Mouse (Mus musculus): Measurements from ENCODE around the gene Robo4.

The Robo4 gene

DNA sequence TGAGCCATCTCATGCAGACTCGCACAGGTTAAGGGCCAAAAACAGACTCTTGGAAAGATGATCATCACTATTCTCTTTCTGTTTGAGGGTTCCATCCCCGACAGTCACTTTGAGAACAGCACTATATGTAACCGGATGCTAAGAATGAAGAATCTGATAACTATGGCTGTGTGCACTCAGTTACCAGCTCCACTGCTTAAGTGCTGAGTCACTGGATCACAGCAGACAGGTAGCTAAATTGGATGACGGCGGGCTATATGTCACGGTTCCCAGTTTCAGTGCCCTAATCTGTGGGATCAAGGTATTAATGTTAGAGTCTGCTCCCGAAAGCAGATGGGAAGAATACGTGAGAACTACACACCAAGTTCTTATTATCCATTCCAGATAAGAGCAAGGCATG lies 54.2 kb downstream of the Robo4 start:
- no peak for DNase-seq

DNA sequence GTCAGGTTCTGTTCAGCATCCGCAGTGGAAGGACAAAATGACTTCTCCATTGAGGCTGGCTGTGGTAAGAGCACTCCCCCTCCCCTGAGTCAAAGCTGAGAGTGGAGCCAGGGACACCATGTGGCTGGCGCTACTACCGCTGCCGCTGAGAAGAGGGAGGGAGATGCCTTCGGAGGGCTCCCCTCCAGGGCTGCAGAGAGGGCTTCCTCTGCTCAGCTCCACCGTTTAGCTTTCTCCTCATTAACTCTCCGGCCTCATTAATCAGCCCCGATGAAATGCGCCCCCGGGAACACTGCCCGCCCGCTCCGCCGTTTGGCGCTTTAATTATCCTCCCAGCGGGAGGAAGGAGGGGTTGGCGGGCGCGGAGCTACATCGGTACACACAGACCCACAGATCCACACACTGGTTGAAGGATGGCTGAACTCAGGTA lies 54.8 kb downstream of the Robo4 start:
- DNase-seq = no peak

DNA sequence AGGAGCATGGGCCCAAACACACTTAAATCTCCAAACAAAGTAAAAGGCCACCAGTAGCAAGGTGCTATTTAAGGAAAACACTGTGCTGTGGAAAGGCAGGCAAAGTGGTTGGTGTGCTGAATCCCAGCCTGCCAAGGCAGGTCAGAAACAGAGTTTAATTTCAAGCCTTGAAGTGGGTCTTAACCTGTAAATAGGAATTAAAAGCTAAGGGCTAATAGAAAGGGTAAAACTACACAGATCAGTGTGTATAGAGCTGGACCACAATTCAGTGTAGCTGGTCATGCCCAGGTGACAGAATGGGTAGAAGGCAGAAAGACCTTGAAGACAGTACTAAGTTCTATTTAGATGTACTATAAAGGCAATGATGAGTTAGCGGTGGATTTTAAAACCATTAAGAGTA lies 55.5 kb downstream of the Robo4 start:
- DNase-seq = no peak

DNA sequence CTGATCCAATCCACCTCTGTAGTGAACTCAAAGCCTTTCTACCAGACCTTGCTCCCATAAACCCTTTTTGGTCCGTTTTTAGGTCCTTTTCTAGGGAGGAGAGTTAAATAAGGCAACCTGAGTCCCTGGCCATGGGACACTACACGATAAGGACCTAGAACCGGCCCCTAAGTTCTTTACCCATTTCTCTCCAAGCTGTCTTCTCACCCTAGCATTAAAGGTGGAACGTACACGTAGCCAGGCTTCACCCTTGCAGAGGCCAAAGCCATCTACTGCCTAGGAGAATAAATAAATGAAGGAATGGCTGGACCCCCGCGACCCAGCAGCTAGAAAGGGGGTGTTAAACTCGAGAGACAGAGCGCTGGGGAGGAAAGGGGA lies 58.0 kb downstream of the Robo4 start:
- DNase-seq = no peak

DNA sequence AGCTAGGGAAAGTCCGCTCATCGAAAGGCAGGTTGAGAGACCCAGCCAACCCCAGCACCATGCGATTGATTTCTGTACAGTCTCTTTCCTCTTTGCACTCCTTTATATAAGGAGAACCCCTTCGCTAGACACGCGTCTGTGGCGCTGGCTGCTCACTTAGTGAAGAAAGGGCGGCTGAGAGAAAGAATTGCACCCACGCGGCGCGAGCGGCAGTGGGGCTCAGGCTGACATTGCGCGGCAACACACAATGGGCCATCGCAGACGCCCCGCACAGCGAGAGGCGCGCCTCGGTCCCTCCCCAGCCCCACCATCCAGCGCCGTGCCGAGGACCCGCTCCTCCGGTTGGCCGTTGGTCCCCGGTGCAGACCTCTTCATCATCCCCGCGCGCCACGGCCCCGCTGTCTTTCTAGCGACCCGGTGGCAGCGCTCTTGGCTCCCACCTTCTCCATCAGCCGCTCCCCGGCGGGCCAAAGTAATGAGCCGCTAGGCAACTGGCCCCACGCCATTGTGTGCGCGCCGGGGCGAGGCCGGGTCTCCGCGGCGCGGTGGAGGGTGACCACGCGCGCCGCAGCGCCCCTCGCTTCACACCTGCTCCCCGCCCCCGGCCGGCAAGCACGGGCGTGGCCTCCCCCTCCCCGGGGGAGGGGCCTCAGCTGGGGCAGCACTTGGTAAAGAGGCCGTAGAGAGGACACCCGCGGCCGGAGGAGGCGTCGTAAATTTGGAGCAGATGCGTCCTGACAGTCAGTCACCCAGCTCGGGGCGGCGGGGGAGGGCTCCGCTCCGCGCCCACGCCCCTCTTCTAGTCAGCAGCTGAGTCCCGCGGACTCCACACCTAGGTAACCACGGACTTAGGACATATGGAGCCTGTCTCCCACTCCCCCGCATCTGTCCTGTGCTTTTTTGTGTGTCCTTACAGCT lies 58.6 kb downstream of the Robo4 start:
- peak; percentile 9 to 14 for DNase-seq

DNA sequence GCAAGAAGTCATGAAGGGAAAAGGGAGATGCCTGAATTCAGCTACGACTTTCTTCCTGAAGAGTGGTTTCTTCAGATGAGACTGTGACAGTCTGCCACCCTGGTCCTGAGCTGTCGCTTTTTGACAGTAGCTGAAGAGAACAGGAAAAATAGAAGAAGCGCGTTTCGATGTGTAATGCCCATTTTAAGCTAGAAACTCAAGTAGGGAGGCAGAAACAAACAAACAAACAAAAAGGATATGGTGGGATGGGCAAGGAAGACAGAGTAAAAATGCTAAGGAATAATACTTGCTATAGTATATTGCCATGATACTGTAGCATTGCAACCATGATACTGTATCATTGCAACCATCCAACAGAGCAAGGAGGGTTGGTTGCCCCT lies 59.3 kb downstream of the Robo4 start:
- no peak for DNase-seq

DNA sequence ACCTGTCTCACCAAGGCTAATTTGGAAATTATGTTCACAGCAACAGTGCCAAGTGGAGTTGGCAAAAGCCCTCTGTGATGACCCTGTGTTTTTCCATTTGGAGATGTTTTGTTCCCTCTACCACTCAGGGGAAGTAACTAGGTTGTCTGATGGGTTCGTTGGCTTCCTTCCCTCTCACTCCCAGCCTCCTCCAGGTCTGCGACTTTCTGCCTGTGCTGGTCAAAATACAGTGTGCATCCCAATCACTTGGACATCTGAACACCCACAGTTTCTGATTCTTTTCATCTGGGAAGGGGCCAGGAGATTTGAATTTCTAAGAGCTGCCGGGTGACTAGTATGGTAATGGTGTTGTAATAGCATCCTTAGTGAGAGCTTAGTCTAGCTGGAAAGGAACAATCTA lies 59.9 kb downstream of the Robo4 start:
- DNase-seq = no peak

DNA sequence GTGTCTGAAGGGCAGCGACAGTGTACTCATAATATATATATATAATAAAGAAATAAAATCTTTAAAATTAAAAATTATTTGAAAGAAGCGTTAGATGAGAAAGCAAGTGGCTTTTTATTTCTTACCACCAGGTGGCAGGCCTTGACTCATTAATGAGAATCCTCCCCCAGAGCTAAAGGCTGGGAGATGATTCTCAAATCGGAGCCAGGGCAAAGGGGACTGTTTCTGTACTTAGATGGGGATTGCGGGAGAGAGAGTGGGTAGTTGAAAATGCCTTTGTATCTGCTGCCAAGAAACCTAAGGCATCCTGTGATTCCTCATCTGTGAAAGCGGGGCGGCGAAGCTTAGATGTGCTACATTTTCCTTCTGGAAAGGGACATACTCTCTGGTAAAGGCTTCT lies 61.1 kb downstream of the Robo4 start:
- DNase-seq = peak; percentile 9 to 50
